In genomic region chr16:88823736-88824135, GRCm38 (mm10) we compare ENCODE assay signal across 9 mouse cellular contexts. TPM values are rescaled to one million over a fixed set of nuclear protein-coding genes. Genes with fewer than 3 reads are reported as not detected.
DNase-seq lines count a peak whose midpoint lies in the region.
"Had no signal": no experiment of that assay in that cellular context is flagged by ENCODE, and none has a peak within 500 bp of the region (broad histone marks: within the 10 kb centered on the region; RNA-seq: fewer than 3 reads in every experiment).

No protein-coding gene starts in this region.

- DNase-seq in cerebellum, postnatal 14 days, result peak; percentile 31 to 43
- DNase-seq in cerebellum, postnatal 4 days (ENCODE audit: low spot score in 2 of 2), result no peak
- DNase-seq in left cerebral cortex, postnatal 14 days (ENCODE audit: low spot score in 2 of 2), result peak; percentile 11 to 15
- DNase-seq in left cerebral cortex, postnatal 4 days, result no peak
- DNase-seq in MEL-GATA-1-ER (ENCODE audit: extremely low read depth, low read depth), result peak; percentile 1
- peak; percentile 32 for DNase-seq in kidney, postnatal 25 days
- no peak for DNase-seq in thymus, postnatal 25 days
- no peak for DNase-seq in adrenal gland, postnatal 25 days

- intact Hi-C loops in left cerebral cortex, postnatal 14 days (cut with DNase I), result no loop called here
- intact Hi-C loops in left cerebral cortex, postnatal 4 days (cut with DNase I), result no loop called here

RNA-seq across cellular contexts. Expression of gene Krtap14, which starts 2.2 kb away (rescaled TPM):
- not detected for total RNA-seq in left cerebral cortex, postnatal 14 days (2021)
- not detected for total RNA-seq in left cerebral cortex, postnatal 4 days (2021)
- not detected in 2 replicates for total RNA-seq in adrenal gland, postnatal 25 days (2021)
- total RNA-seq: layer of hippocampus, postnatal 14 days had no signal

RNA-seq across cellular contexts. Expression of gene Krtap15, which starts 3.7 kb away (rescaled TPM):
- not detected for total RNA-seq in left cerebral cortex, postnatal 14 days (2021)
- total RNA-seq in left cerebral cortex, postnatal 4 days (2021), result not detected
- not detected in 2 replicates for total RNA-seq in adrenal gland, postnatal 25 days (2021)
- total RNA-seq: layer of hippocampus, postnatal 14 days had no signal

RNA-seq across cellular contexts. Expression of gene Gm20741, which starts 11.7 kb away (rescaled TPM):
- not detected for total RNA-seq in left cerebral cortex, postnatal 14 days (2021)
- total RNA-seq in left cerebral cortex, postnatal 4 days (2021), result not detected
- not detected in 2 replicates for total RNA-seq in adrenal gland, postnatal 25 days (2021)
- total RNA-seq: layer of hippocampus, postnatal 14 days had no signal

RNA-seq across cellular contexts. Expression of gene Krtap19-1, which starts 45.5 kb away (rescaled TPM):
- total RNA-seq in left cerebral cortex, postnatal 14 days (2021), result not detected
- not detected for total RNA-seq in left cerebral cortex, postnatal 4 days (2021)
- total RNA-seq in adrenal gland, postnatal 25 days (2021), result not detected in 2 replicates
- total RNA-seq: layer of hippocampus, postnatal 14 days had no signal

RNA-seq across cellular contexts. Expression of gene Gm5965, which starts 46.0 kb away (rescaled TPM):
- not detected for total RNA-seq in left cerebral cortex, postnatal 14 days (2021)
- total RNA-seq in left cerebral cortex, postnatal 4 days (2021), result not detected
- total RNA-seq in adrenal gland, postnatal 25 days (2021), result not detected in 2 replicates
- total RNA-seq: layer of hippocampus, postnatal 14 days had no signal

Comparison
In these comparisons a context has a peak if more than half of its experiments do, and no peak if none do; other contexts are left out.
1. DNase-seq: peak in cerebellum, postnatal 14 days (2 of 2), left cerebral cortex, postnatal 14 days (2 of 2), MEL-GATA-1-ER (single experiment) and kidney, postnatal 25 days (2 of 2); none in cerebellum, postnatal 4 days (0 of 2), left cerebral cortex, postnatal 4 days (single experiment), thymus, postnatal 25 days (single experiment) and adrenal gland, postnatal 25 days (single experiment).